Mouse (Mus musculus) liver, embryonic 11.5 days (tissue): ENCODE results near the gene Dhfr. TPM values are rescaled to one million over a fixed set of nuclear protein-coding genes. Genes with fewer than 3 reads are reported as not detected.

Experiments used
- ATAC-seq: fragments of 200-750 bp; cut with Nextera tagmentation; replicated peaks from 2 replicates; pipeline ENCODE4 v1.8.0; 2017; ENCODE audit warnings: moderate number of reproducible peaks, mild to moderate bottlenecking, moderate TSS enrichment, moderate library complexity; ENCODE audit not compliant: low FRiP score
- DNase-seq: peaks from one replicate; pipeline ENCODE4 v3.0.0-alpha.2; 2017; ENCODE audit warnings: low spot score
- H3K27ac ChIP-seq: fragments of 300-500 bp; sonication (generic); 2 replicates; pipeline ENCODE4 v1.5.1; 2014; ENCODE audit warnings: mild to moderate bottlenecking, low read depth, low read length, control low read depth
- H3K27me3 ChIP-seq: fragments of 300-500 bp; sonication (generic); replicated peaks from 2 replicates; pipeline ENCODE4 v1.6.1; 2014; ENCODE audit warnings: low read length, mixed read lengths; ENCODE audit not compliant: control insufficient read depth, insufficient read depth
- H3K36me3 ChIP-seq: fragments of 300-500 bp; sonication (generic); 2 replicates; pipeline ENCODE4 v1.6.1; 2014; ENCODE audit warnings: mild to moderate bottlenecking, low read length, moderate library complexity, mixed read lengths; ENCODE audit not compliant: control insufficient read depth, insufficient read depth
- H3K4me1 ChIP-seq: fragments of 300-500 bp; sonication (generic); replicated peaks from 2 replicates; pipeline ENCODE4 v1.6.1; 2014; ENCODE audit warnings: low read length, mixed read lengths; ENCODE audit not compliant: control insufficient read depth, insufficient read depth
- H3K4me2 ChIP-seq: fragments of 300-500 bp; sonication (generic); 2 replicates; pipeline ENCODE4 v1.6.1; 2014; ENCODE audit warnings: mild to moderate bottlenecking, control low read depth, moderate library complexity
- H3K4me3 ChIP-seq: fragments of 300-500 bp; sonication (generic); 2 replicates; pipeline ENCODE4 v1.5.1; 2014; ENCODE audit warnings: low read depth, low read length, control low read depth
- H3K9ac ChIP-seq: fragments of 300-500 bp; sonication (generic); 2 replicates; pipeline ENCODE4 v1.6.1; 2014; ENCODE audit warnings: low read depth, low read length, control low read depth
- H3K9me3 ChIP-seq: fragments of 300-500 bp; sonication (generic); 2 replicates; pipeline ENCODE4 v1.6.1; 2016; ENCODE audit warnings: low read length, inconsistent platforms, mixed read lengths; ENCODE audit not compliant: control insufficient read depth
- WGBS: fragments of 180-500 bp; shearing (Covaris S2); extraction: QIAGEN DNeasy Blood & Tissue Kit; methylation state at CpG from one replicate; pipeline ENCODE4 v1.1.7; 2014; 5-methylcytosine and 5-hydroxymethylcytosine counted together
- polyA plus RNA-seq: library from polyadenylated mRNA; unstranded; fragments of >200 nt; fragmentation: Nextera tagmentation; extraction: Ambion mirVana; gene quantifications from 2 replicates; pipeline ENCODE4 v1.2.1, GENCODE M21; 2014

The Dhfr gene
- polyA plus RNA-seq, 1 experiment from 2014 or later = 30.1 TPM

DNA sequence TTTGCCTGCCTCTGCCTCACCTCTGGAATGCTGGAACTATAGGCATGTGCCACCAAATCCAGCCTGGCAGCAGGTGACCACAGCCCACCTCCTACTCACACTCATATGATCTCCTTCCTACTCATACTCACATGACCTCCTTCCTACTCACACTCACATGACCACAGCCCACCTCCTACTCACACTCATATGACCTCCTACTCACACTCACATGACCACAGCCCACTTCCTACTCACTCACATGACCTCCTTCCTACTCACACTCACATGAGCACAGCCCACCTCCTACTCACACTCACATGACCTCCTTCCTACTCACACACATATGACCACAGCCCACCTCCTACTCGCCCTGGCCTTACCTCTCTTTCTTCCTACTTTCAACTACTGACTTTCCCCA lies 17.7 kb upstream of the Dhfr start:
- Histone ChIP-seq H3K9ac (no peak overlapping the region), H3K4me1 (no peaks in the 10 kb centered on the region), H3K36me3 (no peaks in the 10 kb centered on the region), H3K4me2 (no peak overlapping the region), H3K9me3 (no peaks in the 10 kb centered on the region), H3K27ac (no peak overlapping the region), H3K4me3 (no peak overlapping the region), H3K27me3 (no peaks in the 10 kb centered on the region)
- DNase-seq = no peak
- 86% methylated on average over 1 of the region's 1 CpGs for WGBS
- ATAC-seq = no peak

DNA sequence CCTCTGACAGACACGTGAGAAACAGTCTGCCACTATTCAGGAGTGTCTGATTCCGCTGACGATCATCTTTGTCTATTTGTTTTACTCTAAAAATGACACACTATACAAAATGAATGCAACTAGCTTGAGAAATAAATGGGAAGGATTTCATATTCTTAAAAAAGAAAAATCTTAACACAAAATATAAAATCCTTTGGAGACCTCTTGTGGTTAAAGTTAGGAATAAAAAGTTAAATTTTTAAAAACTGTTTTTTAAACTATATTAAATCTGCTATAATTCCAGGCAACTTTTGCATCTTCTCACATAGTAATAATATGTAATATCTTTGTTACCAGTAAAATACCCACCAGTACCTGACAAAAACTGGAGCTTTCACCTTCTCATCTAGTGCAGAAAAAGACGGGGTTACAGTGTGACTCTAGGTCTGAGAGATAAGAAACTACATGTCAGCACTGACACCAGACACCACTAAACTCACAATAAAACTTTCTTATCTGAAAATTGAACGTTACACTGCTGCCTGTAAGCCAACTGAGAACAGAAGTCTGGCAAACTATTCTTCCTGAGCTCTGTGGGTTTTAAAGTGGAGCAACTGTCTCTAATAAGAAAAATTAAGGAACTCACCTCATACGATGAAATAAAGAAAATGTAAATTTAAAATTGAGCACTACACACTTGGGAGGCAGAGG lies 16.6 kb upstream of the Dhfr start:
- Histone ChIP-seq H3K27ac (no peak overlapping the region), H3K36me3 (no peaks in the 10 kb centered on the region), H3K4me2 (no peak overlapping the region), H3K9me3 (no peaks in the 10 kb centered on the region), H3K9ac (no peak overlapping the region), H3K4me3 (no peak overlapping the region), H3K27me3 (no peaks in the 10 kb centered on the region), H3K4me1 (no peaks in the 10 kb centered on the region)
- DNase-seq (no peak), ATAC-seq (peak; percentile 72)
- WGBS = 63% methylated on average over 6 of the region's 6 CpGs

DNA sequence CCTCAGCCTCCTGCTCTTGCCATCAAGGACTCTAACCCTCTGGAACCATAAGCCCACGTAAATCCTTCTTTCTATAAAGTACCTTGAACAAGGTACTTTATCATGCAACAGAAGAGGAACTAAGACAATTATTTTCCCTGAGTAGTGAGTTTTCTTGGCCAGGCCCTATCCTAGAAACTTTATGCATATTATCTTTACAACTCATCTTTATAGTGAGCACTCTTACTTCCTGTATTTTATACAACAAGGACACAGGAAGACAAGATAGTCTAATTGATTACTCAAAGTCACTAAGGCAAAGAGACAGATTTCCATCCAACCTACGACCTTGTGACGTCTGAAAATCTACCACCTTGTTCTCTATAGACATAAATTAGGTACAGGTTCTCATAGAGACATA lies 14.7 kb upstream of the Dhfr start:
- ATAC-seq (no peak), DNase-seq (no peak)
- no peaks in the 10 kb centered on the region for H3K9me3 ChIP-seq
- no peak overlapping the region for H3K4me3 ChIP-seq
- peaks cover 6% of the 10 kb centered on the region for H3K36me3 ChIP-seq
- no peak overlapping the region for H3K9ac ChIP-seq
- no peak overlapping the region for H3K4me2 ChIP-seq
- H3K27me3 ChIP-seq = no peaks in the 10 kb centered on the region
- H3K4me1 ChIP-seq = no peaks in the 10 kb centered on the region
- no peak overlapping the region for H3K27ac ChIP-seq
- WGBS = 92% methylated on average over 3 of the region's 3 CpGs

DNA sequence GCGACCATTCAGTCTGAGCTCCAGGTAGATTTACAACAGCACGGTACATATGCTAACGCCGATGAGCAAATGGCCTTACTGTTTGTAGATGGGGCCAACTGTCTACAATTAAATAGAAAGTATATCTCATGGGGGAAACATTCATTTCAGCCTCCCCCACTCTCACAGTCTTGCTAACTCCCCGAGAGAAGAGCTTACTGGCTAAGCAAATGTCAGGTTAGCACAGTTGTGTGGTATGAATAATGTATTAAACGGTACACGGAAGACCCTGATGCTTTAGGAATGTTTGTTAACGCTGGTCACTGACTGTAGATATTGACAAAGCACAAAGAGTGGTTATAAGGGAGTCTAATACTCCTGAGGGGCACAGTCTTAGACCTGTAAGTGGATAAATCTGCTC lies 10.5 kb upstream of the Dhfr start:
- Histone ChIP-seq H3K9ac (no peak overlapping the region), H3K27me3 (no peaks in the 10 kb centered on the region), H3K4me2 (no peak overlapping the region), H3K4me3 (no peak overlapping the region), H3K36me3 (peaks cover 12% of the 10 kb centered on the region), H3K4me1 (no peaks in the 10 kb centered on the region), H3K9me3 (no peaks in the 10 kb centered on the region), H3K27ac (no peak overlapping the region)
- ATAC-seq (no peak), DNase-seq (no peak)
- 91% methylated on average over 8 of the region's 8 CpGs for WGBS

DNA sequence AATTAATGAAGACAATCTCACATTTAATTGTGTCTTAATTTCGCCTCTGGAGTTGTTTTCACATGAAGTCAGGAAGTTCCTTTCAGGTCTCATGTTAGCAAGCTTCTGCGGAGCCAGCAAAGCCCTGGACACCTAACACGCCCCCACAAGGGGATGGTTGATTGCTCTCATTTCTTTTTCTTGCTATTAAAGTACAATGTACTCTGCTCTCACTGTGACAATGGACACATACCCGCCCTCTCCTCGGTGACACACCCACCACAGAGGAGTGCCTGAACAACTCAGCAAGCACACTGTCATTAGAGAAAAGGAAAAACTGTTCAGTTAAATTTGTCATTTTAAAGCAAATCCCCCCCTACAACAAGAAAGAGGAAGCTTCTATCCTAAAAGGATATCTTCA lies 8.2 kb upstream of the Dhfr start:
- Histone ChIP-seq H3K4me3 (no peak overlapping the region), H3K27me3 (no peaks in the 10 kb centered on the region), H3K9ac (no peak overlapping the region), H3K27ac (no peak overlapping the region), H3K4me1 (no peaks in the 10 kb centered on the region), H3K4me2 (no peak overlapping the region), H3K9me3 (no peaks in the 10 kb centered on the region), H3K36me3 (peaks cover 15% of the 10 kb centered on the region)
- ATAC-seq (no peak), DNase-seq (no peak)
- WGBS = 87% methylated on average over 5 of the region's 5 CpGs

DNA sequence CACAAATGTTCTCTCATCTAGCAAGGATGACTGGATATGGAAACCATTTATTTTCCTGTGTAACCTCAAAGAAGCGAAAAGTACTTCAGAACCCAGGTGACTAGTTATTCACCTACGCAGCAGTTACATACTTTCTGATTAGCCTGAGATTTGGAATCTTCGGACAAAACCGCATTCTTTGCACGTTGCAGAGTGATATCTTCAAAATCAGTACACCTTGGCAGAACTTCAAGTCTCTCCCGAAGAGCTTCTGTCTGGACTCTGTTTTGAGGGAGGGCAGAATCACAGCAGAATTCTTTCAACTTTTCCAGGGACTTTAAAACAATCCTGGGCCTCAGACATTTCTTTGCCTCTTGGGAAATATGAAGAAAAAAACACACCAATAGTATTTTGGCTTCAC lies 3.4 kb upstream of the Dhfr start:
- no peaks in the 10 kb centered on the region for H3K27me3 ChIP-seq
- H3K36me3 ChIP-seq = peaks cover 9% of the 10 kb centered on the region; the same call in 1 of the 2 replicates
- DNase-seq (no peak), ATAC-seq (no peak)
- peaks cover 7% of the 10 kb centered on the region; the same call in 1 of the 2 replicates for H3K4me1 ChIP-seq
- no peak overlapping the region for H3K9ac ChIP-seq
- H3K9me3 ChIP-seq = no peaks in the 10 kb centered on the region
- H3K4me3 ChIP-seq = no peak overlapping the region
- no peak overlapping the region for H3K27ac ChIP-seq
- no peak overlapping the region for H3K4me2 ChIP-seq
- 94% methylated on average over 6 of the region's 6 CpGs for WGBS

DNA sequence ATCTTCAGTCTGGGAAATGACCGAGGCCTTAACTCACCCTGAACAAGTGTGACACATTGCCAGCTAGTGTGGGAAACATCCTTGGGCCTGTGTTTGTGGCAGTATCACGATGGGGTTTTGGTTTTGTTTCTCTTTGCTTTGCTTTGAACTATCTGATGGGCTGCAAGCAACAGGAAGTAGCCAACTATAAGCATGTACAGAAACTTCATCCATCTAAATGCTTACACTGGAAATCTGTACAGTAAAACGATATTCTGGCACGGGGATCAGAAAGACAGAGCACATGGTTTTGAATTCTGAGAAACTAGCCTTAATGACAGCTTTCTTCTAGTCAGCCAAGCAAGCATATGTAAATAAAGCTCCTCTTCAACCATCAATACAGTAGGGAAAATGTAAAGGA lies 570 bp upstream of the Dhfr start:
- 25% methylated on average over 4 of the region's 4 CpGs for WGBS
- DNase-seq (no peak), ATAC-seq (no peak)
- H3K9me3 ChIP-seq = no peaks in the 10 kb centered on the region
- H3K4me1 ChIP-seq = peaks cover 15% of the 10 kb centered on the region
- H3K27me3 ChIP-seq = no peaks in the 10 kb centered on the region
- H3K4me2 ChIP-seq = peak overlapping the region; percentile 89
- H3K27ac ChIP-seq = peak overlapping the region; percentile 83; the same call in 1 of the 2 replicates
- H3K9ac ChIP-seq = peak overlapping the region; percentile 63
- peaks cover 10% of the 10 kb centered on the region for H3K36me3 ChIP-seq
- peak overlapping the region; percentile 81 for H3K4me3 ChIP-seq

DNA sequence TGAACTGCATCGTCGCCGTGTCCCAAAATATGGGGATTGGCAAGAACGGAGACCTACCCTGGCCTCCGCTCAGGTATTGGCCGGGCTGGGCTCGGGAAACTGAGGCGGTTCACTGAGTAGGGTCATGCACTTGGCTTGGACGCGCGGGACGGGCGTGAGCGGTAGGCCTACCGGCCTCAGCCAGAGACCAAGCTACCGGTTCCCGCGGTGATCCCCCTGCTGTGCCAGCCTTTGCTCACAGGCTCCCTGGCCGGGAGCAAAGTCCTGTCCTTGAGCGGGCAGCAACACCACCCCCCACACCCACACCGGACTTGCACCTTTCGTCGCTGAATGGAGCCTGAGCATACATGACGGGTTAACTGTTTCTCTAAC lies 732 bp downstream of the Dhfr start:
- H3K4me3 ChIP-seq = peak overlapping the region; percentile 81
- H3K4me2 ChIP-seq = peak overlapping the region; percentile 87
- DNase-seq = no peak
- H3K4me1 ChIP-seq = peaks cover 15% of the 10 kb centered on the region
- peaks cover 17% of the 10 kb centered on the region for H3K36me3 ChIP-seq
- H3K27me3 ChIP-seq = no peaks in the 10 kb centered on the region
- peak overlapping the region; percentile 65 for H3K27ac ChIP-seq
- H3K9me3 ChIP-seq = no peaks in the 10 kb centered on the region
- peak overlapping the region; percentile 81 for H3K9ac ChIP-seq
- ATAC-seq = peak; percentile 40
- under 1% methylated on average over 24 of the region's 24 CpGs for WGBS

DNA sequence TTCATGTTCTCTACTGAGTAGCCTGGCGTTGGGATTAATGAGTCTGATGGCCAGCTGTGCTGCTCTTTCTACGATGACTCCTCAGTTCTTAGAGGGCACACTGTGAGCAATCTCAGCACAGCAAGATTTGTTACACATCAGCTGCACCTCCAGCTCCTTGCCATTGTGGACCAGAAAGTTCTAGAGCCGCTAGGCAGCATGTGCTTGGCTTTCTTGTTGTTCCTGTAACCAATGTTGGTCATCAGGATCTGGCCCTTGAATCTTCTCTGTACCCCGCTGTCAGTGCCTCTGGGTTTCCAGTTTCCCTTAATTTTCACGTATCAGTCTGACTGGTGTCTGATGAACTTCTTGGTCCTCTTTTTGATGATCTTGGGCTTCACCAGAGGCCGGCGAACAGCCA lies 1.9 kb downstream of the Dhfr start:
- peak overlapping the region; percentile 87 for H3K4me2 ChIP-seq
- H3K27me3 ChIP-seq = no peaks in the 10 kb centered on the region
- H3K9me3 ChIP-seq = no peaks in the 10 kb centered on the region
- DNase-seq = no peak
- no peak overlapping the region for H3K27ac ChIP-seq
- peak overlapping the region; percentile 34; the same call in 1 of the 2 replicates for H3K9ac ChIP-seq
- peaks cover 14% of the 10 kb centered on the region for H3K36me3 ChIP-seq
- no peak for ATAC-seq
- WGBS = 78% methylated on average over 7 of the region's 7 CpGs
- peak overlapping the region; percentile 81 for H3K4me3 ChIP-seq
- H3K4me1 ChIP-seq = peaks cover 15% of the 10 kb centered on the region
